Mouse (Mus musculus): Measurements from ENCODE around the gene Gm12166.

The Gm12166 gene

GRCm38 (mm10) chr11:46021850-46022249 is 30.3 kb downstream of the Gm12166 start:
- DNase-seq (ENCODE audit: inconsistent age in 2 of 2, low spot score in 1 of 2): no peak

- no peak for DNase-seq (ENCODE audit: inconsistent age in 2 of 2, low spot score in 1 of 2)
Measured at GRCm38 (mm10) chr11:46020246-46020645, 31.9 kb downstream of the Gm12166 start.

GRCm38 (mm10) chr11:46016061-46016460 is 36.1 kb downstream of the Gm12166 start:
- DNase-seq (ENCODE audit: inconsistent age in 2 of 2, low spot score in 1 of 2): peak; percentile 46 to 86
